Mouse (Mus musculus): Measurements from ENCODE around the gene AB124611.

DNA sequence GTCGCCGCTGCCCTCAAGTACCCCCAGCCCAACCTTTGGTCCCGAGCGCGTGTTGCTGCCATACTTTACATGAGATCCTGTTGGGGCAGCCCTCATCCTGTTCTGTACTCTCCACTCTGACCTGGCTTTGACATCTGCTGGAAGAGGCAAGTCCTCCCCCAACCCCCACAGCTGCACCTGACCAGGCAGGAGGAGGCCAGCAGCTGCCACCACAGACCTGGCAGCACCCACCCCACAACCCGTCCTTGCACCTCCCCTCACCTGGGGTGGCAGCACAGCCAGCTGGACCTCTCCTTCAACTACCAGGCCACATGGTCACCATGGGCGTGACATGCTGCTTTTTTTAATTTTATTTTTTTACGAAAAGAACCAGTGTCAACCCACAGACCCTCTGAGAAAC, 62.4 kb downstream of the AB124611 start:
- no peak for TF ChIP-seq CTCF (IDR thresholded peaks at IDR 0.05; ENCODE audit: low read depth)
- no peak for TF ChIP-seq EP300 (optimal IDR thresholded peaks at IDR 0.05)
